Mouse (Mus musculus) duodenum, adult 2 months (tissue): ENCODE measurements around the gene Zfp566. TPM values are rescaled to one million over a fixed set of nuclear protein-coding genes. Genes with fewer than 3 reads are reported as not detected.

Experiments
- polyA plus RNA-seq: library from polyadenylated mRNA; depleted of rRNA; stranded (reverse); fragments of >200 nt; gene quantifications from 2 replicates; pipeline ENCODE4 v1.2.3, GENCODE M21; 2012; ENCODE audit warnings: low replicate concordance; rRNA removed

The Zfp566 gene
- 0.65 and 0.99 TPM in 2 replicates for polyA plus RNA-seq

DNA sequence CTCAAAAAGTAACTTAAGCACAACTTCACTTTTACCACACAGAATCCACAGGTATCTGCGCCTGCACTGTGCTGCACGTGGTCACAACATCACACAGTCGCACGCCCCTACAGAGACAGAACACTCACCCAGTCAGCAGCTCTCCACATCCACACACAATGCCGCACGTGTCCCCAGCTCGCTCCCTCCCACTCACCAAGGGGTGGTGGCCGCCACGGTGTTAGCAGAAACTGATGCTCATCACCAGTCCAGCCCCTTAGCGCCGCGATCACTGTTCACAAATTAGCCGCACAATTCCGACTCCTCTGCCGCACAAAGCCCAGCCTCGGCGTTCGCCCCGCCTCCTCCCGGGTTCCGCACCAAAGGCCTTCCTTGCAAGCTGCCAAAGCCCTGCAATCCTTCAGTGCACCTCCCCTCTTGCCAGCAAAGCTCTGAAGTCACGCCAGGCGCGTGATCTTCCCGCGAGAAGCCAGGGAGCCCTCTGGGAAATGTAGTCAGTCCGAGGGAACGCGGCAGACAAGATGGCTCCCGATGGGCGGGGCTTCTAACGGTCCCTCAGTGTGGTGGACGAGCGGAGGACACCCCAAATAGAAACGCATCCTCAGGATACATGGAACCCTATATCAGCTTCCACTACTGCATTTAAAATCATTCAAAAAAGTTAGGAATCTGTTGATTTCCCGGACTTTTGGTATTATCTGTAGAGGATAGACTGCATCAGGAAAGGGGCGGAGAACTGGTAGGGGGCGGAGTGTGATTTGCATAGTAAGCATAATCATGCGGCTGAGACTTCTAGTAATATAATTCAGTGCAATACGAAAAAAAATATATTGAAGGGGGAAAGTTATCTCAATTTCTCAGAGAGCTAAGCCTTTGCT lies at the start of gene Zfp566, which contains the start of gene Gm26920:
Gene Zfp566 (minus strand): TSS at position 436 of the 878 bp plus-strand sequence.
Gene Gm26920 (minus strand): TSS at position 319 of the 878 bp plus-strand sequence.

GRCm38 (mm10) chr7:30121308-30122187 lies 31.2 kb upstream of the Zfp566 start, which contains the start of gene Zfp382:
TSS of gene Zfp382 (plus strand) at chr7:30121942.

GRCm38 (mm10) chr7:30094646-30095429 lies 4.5 kb upstream of the Zfp566 start, which contains the start of gene Zfp260:
TSS of gene Zfp260 (plus strand) at chr7:30094777.

DNA sequence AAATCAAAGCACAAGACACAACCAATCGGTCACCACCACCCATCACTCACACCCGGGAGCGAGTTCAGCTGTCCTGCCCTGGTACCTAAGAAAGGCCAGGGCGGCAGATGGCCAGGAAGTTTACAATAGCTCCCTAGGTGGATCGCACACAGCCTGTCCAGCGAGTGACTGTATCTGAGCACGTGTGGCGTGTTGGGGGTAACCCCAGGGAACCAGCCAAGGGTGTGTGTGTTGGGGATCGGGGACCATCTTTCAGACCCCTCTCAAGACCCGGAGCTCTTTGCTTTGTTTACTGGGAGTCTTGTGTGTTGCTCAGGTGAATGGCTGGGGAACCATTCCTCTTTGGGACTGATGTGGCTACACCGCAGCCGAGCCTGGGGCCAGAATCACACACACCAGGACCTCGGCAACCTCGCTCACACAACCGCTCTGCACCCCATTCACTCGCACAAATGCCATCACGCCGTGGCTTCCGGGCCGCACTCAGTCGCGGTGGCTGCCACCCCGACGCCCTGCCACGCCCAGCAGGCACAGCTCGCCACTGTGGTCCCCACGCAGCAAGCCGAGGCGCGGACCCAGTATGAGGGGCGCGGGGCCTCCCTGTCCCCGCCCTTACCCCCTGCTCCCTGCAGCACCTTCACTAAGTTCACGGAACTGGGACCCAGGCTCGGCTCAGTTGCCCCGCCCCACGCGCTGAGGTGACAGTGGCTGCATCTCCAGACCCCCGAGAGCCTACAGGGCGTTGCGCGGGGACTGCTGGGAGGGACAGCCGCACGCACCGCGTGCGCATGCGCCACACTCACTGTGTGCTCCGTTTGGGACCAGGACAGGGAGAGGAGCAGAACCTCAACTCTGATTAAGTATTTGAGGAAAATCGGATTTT lies 17.9 kb downstream of the Zfp566 start, which contains the start of gene Zfp82:
Gene Zfp82 (minus strand): TSS at position 755 of the 883 bp plus-strand sequence.

GRCm38 (mm10) chr7:30050882-30051548 lies 39.3 kb downstream of the Zfp566 start, which contains the start of gene Zfp14:
TSS of gene Zfp14 (minus strand) at chr7:30051380.

Other genes with a start within 250 kb of the Zfp566 start
- 0.06 and 0.07 TPM in 2 replicates for gene Zfp940, start 236.9 kb downstream of the Zfp566 start, polyA plus RNA-seq
- 0.07 and 0.12 TPM in 2 replicates for gene Zfp420, start 230.5 kb downstream of the Zfp566 start, polyA plus RNA-seq
- 0.76 and 0.89 TPM in 2 replicates for gene Zfp27, start 184.0 kb downstream of the Zfp566 start, polyA plus RNA-seq
- 0.04 and 0.12 TPM in 2 replicates for gene Zfp383, start 182.3 kb downstream of the Zfp566 start, polyA plus RNA-seq
- gene Zfp74, start 136.4 kb downstream of the Zfp566 start, polyA plus RNA-seq, result 0.06 and 4.0 TPM in 2 replicates
- 1.5 and 1.6 TPM in 2 replicates for gene Zfp568, start 106.6 kb downstream of the Zfp566 start, polyA plus RNA-seq
- gene Zfp14, start 39.1 kb downstream of the Zfp566 start, polyA plus RNA-seq, result 0.19 and 0.42 TPM in 2 replicates
- gene Zfp82, start 17.6 kb downstream of the Zfp566 start, polyA plus RNA-seq, result 0.07 TPM in 1 of 2 replicates, not detected in the other
- gene Gm26920, start 117 bp downstream of the Zfp566 start, polyA plus RNA-seq, result 0.14 TPM in 1 of 2 replicates, not detected in the other
- gene Zfp260, start 4.2 kb upstream of the Zfp566 start, polyA plus RNA-seq, result 3.1 and 6.6 TPM in 2 replicates
- gene Zfp382, start 31.4 kb upstream of the Zfp566 start, polyA plus RNA-seq, result 0.23 TPM in 1 of 2 replicates, not detected in the other
- 1.4 and 1.6 TPM in 2 replicates for gene Zfp146, start 79.2 kb upstream of the Zfp566 start, polyA plus RNA-seq
- 40.1 and 164 TPM in 2 replicates for gene Cox7a1, start 93.6 kb upstream of the Zfp566 start, polyA plus RNA-seq
- gene Capns1, start 108.3 kb upstream of the Zfp566 start, polyA plus RNA-seq, result 492 and 665 TPM in 2 replicates
- gene Polr2i, start 141.4 kb upstream of the Zfp566 start, polyA plus RNA-seq, result 76.0 and 78.7 TPM in 2 replicates
- gene Tbcb, start 141.7 kb upstream of the Zfp566 start, polyA plus RNA-seq, result 23.6 and 33.8 TPM in 2 replicates
- gene Ovol3, start 145.2 kb upstream of the Zfp566 start, polyA plus RNA-seq, result not detected in 2 replicates
- 0.14 TPM in 1 of 2 replicates, not detected in the other for gene Thap8, start 189.6 kb upstream of the Zfp566 start, polyA plus RNA-seq
- 13.0 and 14.3 TPM in 2 replicates for gene Wdr62, start 189.9 kb upstream of the Zfp566 start, polyA plus RNA-seq
- 3.8 and 4.8 TPM in 2 replicates for gene Clip3, start 201.2 kb upstream of the Zfp566 start, polyA plus RNA-seq
- gene Alkbh6, start 218.2 kb upstream of the Zfp566 start, polyA plus RNA-seq, result 154 and 160 TPM in 2 replicates
- gene Syne4, start 224.3 kb upstream of the Zfp566 start, polyA plus RNA-seq, result 9.8 and 29.1 TPM in 2 replicates
- gene E130208F15Rik, start 231.2 kb upstream of the Zfp566 start, polyA plus RNA-seq, result 1.2 and 2.4 TPM in 2 replicates
- 32.9 and 60.3 TPM in 2 replicates for gene Sdhaf1, start 233.4 kb upstream of the Zfp566 start, polyA plus RNA-seq